Mouse (Mus musculus): Measurements from ENCODE around the gene Laptm5. TPM values are rescaled to one million over a fixed set of nuclear protein-coding genes. Genes with fewer than 3 reads are reported as not detected.

Laptm5 gene
- polyA plus RNA-seq (2015; fragmentation: Nextera tagmentation; extraction: Ambion mirVana) = 25.7 and 27.7 TPM in 2 replicates

DNA sequence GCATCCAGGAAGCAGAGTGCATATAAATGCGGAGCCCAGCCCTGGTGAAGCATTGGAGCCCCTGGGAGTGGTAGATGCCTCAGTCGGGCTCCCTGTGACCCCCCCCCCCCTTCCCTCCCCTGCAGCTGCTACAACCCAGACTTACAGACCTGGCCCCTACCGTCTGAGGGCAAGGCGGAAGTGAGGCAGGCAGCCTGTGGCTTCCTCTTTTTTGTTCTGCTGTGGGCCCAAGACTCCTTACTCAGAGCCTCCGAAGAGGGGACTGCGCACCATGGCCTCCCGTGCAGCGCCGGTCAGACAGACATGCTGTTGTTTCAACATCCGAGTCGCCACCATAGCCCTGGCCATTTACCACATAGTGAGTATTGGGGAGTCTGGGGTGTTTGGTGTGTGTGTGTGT is at the start of gene Laptm5:
TSS of gene Laptm5 (plus strand) at position 49 of the 400 bp plus-strand sequence.
- Histone ChIP-seq H3K4me1 (replicated peaks; ENCODE audit: control insufficient read depth, insufficient read depth, low read length) (no peaks in the 10 kb centered on the region), H3K9me3 (ENCODE audit: control insufficient read depth) (no peaks in the 10 kb centered on the region), H3K27me3 (replicated peaks; ENCODE audit: control insufficient read depth, insufficient read depth, low read length) (no peaks in the 10 kb centered on the region), H3K27ac (ENCODE audit: low read depth, low read length) (no peak within 1 kb of the TSS), H3K36me3 (ENCODE audit: control insufficient read depth, insufficient read depth) (no peaks in the 10 kb centered on the region), H3K4me3 (ENCODE audit: low read depth, low read length) (no peak within 1 kb of the TSS), H3K9ac (ENCODE audit: low read depth, low read length) (no peak within 1 kb of the TSS), H3K4me2 (replicated peaks; ENCODE audit: low read depth) (no peak within 1 kb of the TSS)
- WGBS = 60% methylated on average over 11 of the region's 11 CpGs
- no peak for ATAC-seq
- TF ChIP-seq CTCF (IDR thresholded peaks at IDR 0.05; ENCODE audit: low read depth) = no peak

DNA sequence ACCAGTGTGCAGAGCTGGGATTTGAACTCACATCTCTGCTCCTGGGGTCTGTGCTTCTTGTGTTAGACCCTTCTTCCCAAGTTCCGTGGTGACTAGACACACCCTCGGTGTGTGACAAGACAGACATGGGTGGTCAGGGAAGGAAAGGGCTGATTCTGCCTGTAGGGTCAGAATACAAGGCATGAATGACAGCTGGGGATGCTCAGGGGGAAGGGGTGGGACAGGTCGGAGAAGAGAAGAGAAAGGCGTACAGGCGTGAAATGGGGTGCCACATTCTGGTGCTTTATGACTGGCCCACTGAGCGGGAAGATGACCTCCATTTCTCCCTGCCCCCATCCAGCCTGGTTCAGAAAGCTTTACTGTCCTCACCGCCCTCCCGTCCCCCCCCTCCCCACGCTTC is 47.5 kb upstream of the Laptm5 start:
- H3K9ac ChIP-seq (ENCODE audit: low read depth, low read length) = no peak overlapping the region
- no peak overlapping the region for H3K4me3 ChIP-seq (ENCODE audit: low read depth, low read length)
- 0 out of 2 replicates have a peak, but pooled peaks cover 10% of the 10 kb centered on the region for H3K27me3 ChIP-seq (replicated peaks; ENCODE audit: control insufficient read depth, insufficient read depth, low read length)
- no peak overlapping the region for H3K27ac ChIP-seq (ENCODE audit: low read depth, low read length)
- no peak for TF ChIP-seq CTCF (IDR thresholded peaks at IDR 0.05; ENCODE audit: low read depth)
- H3K9me3 ChIP-seq (ENCODE audit: control insufficient read depth) = no peaks in the 10 kb centered on the region
- no peak for ATAC-seq
- no peak overlapping the region for H3K4me2 ChIP-seq (replicated peaks; ENCODE audit: low read depth)
- no peaks in the 10 kb centered on the region for H3K36me3 ChIP-seq (ENCODE audit: control insufficient read depth, insufficient read depth)
- WGBS = 39% methylated on average over 7 of the region's 9 CpGs
- no peaks in the 10 kb centered on the region for H3K4me1 ChIP-seq (replicated peaks; ENCODE audit: control insufficient read depth, insufficient read depth, low read length)

DNA sequence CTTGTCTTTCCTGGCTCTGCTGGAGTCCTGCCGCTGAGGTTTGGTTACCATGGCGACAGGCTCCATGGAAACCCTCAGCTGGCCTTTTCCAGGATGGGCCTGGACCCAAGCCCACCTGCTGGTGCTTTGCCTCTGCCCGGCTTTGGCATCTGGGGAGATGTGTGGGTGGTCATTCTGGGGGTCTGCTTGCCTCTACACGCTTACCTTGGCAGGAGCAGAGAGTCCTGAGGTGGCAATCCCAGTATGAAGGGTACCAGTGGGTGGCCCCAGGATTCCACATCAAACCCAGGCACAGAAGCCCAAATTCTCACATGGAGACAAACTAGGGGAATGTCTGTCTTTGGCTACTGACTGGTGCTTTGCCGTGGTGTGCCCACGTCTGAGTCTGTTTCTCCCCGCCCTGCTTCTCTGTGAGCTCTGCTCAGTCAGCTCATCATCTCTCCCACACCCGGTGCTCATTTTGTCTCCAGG is 47.0 kb upstream of the Laptm5 start:
- no peak for TF ChIP-seq CTCF (IDR thresholded peaks at IDR 0.05; ENCODE audit: low read depth)
- Histone ChIP-seq H3K9ac (ENCODE audit: low read depth, low read length) (no peak overlapping the region), H3K4me1 (replicated peaks; ENCODE audit: control insufficient read depth, insufficient read depth, low read length) (no peaks in the 10 kb centered on the region), H3K9me3 (ENCODE audit: control insufficient read depth) (no peaks in the 10 kb centered on the region), H3K4me2 (replicated peaks; ENCODE audit: low read depth) (no peak overlapping the region), H3K36me3 (ENCODE audit: control insufficient read depth, insufficient read depth) (no peaks in the 10 kb centered on the region), H3K4me3 (ENCODE audit: low read depth, low read length) (no peak overlapping the region), H3K27ac (ENCODE audit: low read depth, low read length) (no peak overlapping the region), H3K27me3 (replicated peaks; ENCODE audit: control insufficient read depth, insufficient read depth, low read length) (0 out of 2 replicates have a peak, but pooled peaks cover 9% of the 10 kb centered on the region)
- ATAC-seq = no peak
- 31% methylated on average over 8 of the region's 8 CpGs for WGBS

DNA sequence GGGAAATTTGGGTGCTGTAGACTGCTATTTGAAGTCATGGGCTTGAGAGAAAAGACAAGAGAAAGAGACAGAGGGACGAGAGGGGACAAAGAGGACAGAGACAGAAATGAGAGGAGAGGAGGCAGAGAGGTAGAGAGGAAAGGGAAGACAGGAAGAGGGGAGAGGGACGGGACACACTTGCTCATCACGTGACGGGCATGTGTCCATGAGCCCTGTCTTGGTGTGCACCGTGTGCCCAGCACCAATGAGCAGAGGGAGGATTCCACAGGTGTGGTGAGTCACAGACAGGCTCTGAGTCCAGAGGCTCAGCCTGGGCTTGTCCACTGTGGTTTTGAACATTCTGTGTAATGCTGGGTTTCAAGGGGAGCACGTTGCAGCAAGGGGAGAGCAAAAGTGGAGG is 45.0 kb upstream of the Laptm5 start:
- no peak for ATAC-seq
- Histone ChIP-seq H3K27me3 (replicated peaks; ENCODE audit: control insufficient read depth, insufficient read depth, low read length) (0 out of 2 replicates have a peak, but pooled peaks cover 8% of the 10 kb centered on the region), H3K4me3 (ENCODE audit: low read depth, low read length) (no peak overlapping the region), H3K9me3 (ENCODE audit: control insufficient read depth) (no peaks in the 10 kb centered on the region), H3K4me2 (replicated peaks; ENCODE audit: low read depth) (no peak overlapping the region), H3K36me3 (ENCODE audit: control insufficient read depth, insufficient read depth) (no peaks in the 10 kb centered on the region), H3K27ac (ENCODE audit: low read depth, low read length) (no peak overlapping the region), H3K9ac (ENCODE audit: low read depth, low read length) (no peak overlapping the region), H3K4me1 (replicated peaks; ENCODE audit: control insufficient read depth, insufficient read depth, low read length) (no peaks in the 10 kb centered on the region)
- TF ChIP-seq CTCF (IDR thresholded peaks at IDR 0.05; ENCODE audit: low read depth) = no peak
- WGBS = 61% methylated on average over 6 of the region's 6 CpGs

DNA sequence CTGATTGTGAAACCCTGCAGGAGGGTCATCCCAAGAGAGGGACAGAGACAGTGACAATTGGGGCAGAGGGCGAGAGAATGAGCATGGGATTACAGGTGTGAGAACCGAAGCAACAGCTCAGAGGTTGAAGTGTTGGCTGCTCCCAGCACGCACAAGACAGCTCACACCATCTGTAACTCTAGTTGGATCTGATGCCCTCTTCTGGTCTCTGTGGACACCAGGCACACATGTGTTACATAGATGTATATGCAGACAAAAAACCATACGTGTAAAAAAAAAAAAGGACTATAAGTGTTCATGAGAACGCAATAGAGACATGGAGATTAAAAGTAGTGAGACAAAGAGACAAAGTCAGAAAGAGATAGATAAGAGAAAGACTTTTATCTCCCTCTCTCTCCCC is 44.1 kb upstream of the Laptm5 start:
- Histone ChIP-seq H3K4me2 (replicated peaks; ENCODE audit: low read depth) (no peak overlapping the region), H3K4me1 (replicated peaks; ENCODE audit: control insufficient read depth, insufficient read depth, low read length) (no peaks in the 10 kb centered on the region), H3K27me3 (replicated peaks; ENCODE audit: control insufficient read depth, insufficient read depth, low read length) (0 out of 2 replicates have a peak, but pooled peaks cover 8% of the 10 kb centered on the region), H3K9ac (ENCODE audit: low read depth, low read length) (no peak overlapping the region), H3K36me3 (ENCODE audit: control insufficient read depth, insufficient read depth) (no peaks in the 10 kb centered on the region), H3K9me3 (ENCODE audit: control insufficient read depth) (no peaks in the 10 kb centered on the region), H3K27ac (ENCODE audit: low read depth, low read length) (no peak overlapping the region), H3K4me3 (ENCODE audit: low read depth, low read length) (no peak overlapping the region)
- TF ChIP-seq CTCF (IDR thresholded peaks at IDR 0.05; ENCODE audit: low read depth) = peak; percentile 40
- 51% methylated on average over 5 of the region's 5 CpGs for WGBS
- ATAC-seq = no peak

DNA sequence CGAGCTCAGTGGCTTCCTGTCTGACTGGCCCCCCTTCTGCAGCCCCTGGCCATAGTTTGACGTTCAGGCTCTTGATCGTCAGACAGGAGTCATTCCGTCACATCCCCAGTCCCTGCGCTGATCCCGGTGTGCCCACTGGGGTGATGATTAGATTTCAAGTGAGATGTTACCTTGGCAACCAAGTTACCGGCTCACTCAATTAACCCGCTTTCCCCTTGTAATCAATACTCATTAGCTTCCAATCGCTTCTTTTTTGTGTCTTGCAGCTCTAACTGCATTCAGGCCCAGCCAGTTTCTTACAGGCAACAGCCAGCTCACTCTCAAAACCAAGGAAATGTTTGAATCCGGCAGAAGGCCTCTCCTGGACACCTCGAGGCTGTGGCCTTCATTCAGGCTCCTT is 40.5 kb upstream of the Laptm5 start:
- Histone ChIP-seq H3K27ac (ENCODE audit: low read depth, low read length) (no peak overlapping the region), H3K4me3 (ENCODE audit: low read depth, low read length) (no peak overlapping the region), H3K4me1 (replicated peaks; ENCODE audit: control insufficient read depth, insufficient read depth, low read length) (no peaks in the 10 kb centered on the region), H3K27me3 (replicated peaks; ENCODE audit: control insufficient read depth, insufficient read depth, low read length) (0 out of 2 replicates have a peak, but pooled peaks cover 9% of the 10 kb centered on the region), H3K36me3 (ENCODE audit: control insufficient read depth, insufficient read depth) (no peaks in the 10 kb centered on the region), H3K9ac (ENCODE audit: low read depth, low read length) (no peak overlapping the region), H3K4me2 (replicated peaks; ENCODE audit: low read depth) (no peak overlapping the region), H3K9me3 (ENCODE audit: control insufficient read depth) (no peaks in the 10 kb centered on the region)
- 52% methylated on average over 11 of the region's 11 CpGs for WGBS
- no peak for TF ChIP-seq CTCF (IDR thresholded peaks at IDR 0.05; ENCODE audit: low read depth)
- ATAC-seq = no peak

DNA sequence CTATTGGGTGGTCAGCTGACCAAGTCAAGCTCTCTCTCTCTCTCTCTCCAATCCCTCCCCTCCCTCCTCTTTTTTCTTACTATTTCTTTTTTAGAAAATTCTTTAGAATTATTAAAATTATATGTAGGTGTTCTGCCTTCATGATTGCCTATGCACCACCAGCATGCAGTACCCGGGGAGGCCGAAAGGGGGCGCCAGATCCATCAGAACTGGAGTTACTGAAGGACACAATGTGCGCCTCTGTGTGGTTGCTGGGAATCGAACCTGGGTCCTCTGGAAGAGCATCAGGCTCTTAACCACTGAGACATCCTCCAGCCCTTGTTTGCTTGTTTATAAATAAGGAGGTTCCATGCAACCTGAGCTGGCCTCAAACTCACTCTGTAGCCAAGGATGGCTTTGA is 39.5 kb upstream of the Laptm5 start:
- 0 out of 2 replicates have a peak, but pooled peaks cover 9% of the 10 kb centered on the region for H3K27me3 ChIP-seq (replicated peaks; ENCODE audit: control insufficient read depth, insufficient read depth, low read length)
- H3K27ac ChIP-seq (ENCODE audit: low read depth, low read length) = no peak overlapping the region
- no peak for ATAC-seq
- no peak overlapping the region for H3K4me2 ChIP-seq (replicated peaks; ENCODE audit: low read depth)
- peak; percentile 39 for TF ChIP-seq CTCF (IDR thresholded peaks at IDR 0.05; ENCODE audit: low read depth)
- H3K9me3 ChIP-seq (ENCODE audit: control insufficient read depth) = no peaks in the 10 kb centered on the region
- H3K4me3 ChIP-seq (ENCODE audit: low read depth, low read length) = no peak overlapping the region
- no peaks in the 10 kb centered on the region for H3K4me1 ChIP-seq (replicated peaks; ENCODE audit: control insufficient read depth, insufficient read depth, low read length)
- no peak overlapping the region for H3K9ac ChIP-seq (ENCODE audit: low read depth, low read length)
- WGBS = 88% methylated on average over 5 of the region's 5 CpGs
- no peaks in the 10 kb centered on the region for H3K36me3 ChIP-seq (ENCODE audit: control insufficient read depth, insufficient read depth)

All from intestine, postnatal 0 days (tissue).